Mouse (Mus musculus) lung, postnatal 0 days (tissue): ENCODE results near the gene Ngdn. TPM values are rescaled to one million over a fixed set of nuclear protein-coding genes. Genes with fewer than 3 reads are reported as not detected.

Experiments used
- ATAC-seq: fragments of 200-750 bp; cut with Nextera tagmentation; 2 replicates; pipeline ENCODE4 v1.8.0; 2017; ENCODE audit warnings: moderate library complexity
- DNase-seq: peaks from one replicate; pipeline ENCODE4 v3.0.0-alpha.2; 2016; ENCODE audit warnings: low spot score
- H3K27ac ChIP-seq: fragments of 300-500 bp; sonication (generic); 2 replicates; pipeline ENCODE4 v1.5.1; 2014; ENCODE audit warnings: antibody characterized with exemption, mild to moderate bottlenecking, low read length, mixed read lengths
- H3K27me3 ChIP-seq: fragments of 300-500 bp; sonication (generic); replicated peaks from 2 replicates; pipeline ENCODE4 v1.6.1; 2014; ENCODE audit warnings: low read length, mixed read lengths; ENCODE audit not compliant: insufficient read depth
- H3K36me3 ChIP-seq: fragments of 300-500 bp; sonication (generic); 2 replicates; pipeline ENCODE4 v1.6.1; 2014; ENCODE audit warnings: low read length, mixed read lengths; ENCODE audit not compliant: insufficient read depth
- H3K4me1 ChIP-seq: fragments of 300-500 bp; sonication (generic); 2 replicates; pipeline ENCODE4 v1.6.1; 2014; ENCODE audit warnings: antibody characterized with exemption, low read depth, low read length, mixed read lengths; ENCODE audit not compliant: insufficient read depth
- H3K4me2 ChIP-seq: fragments of 300-500 bp; sonication (generic); replicated peaks from 2 replicates; pipeline ENCODE4 v1.6.1; 2014; ENCODE audit warnings: low read depth, mild to moderate bottlenecking, low read length, moderate library complexity, mixed read lengths
- H3K4me3 ChIP-seq: fragments of 300-500 bp; sonication (generic); 2 replicates; pipeline ENCODE4 v1.5.1; 2014; ENCODE audit warnings: low read depth, low read length
- H3K9ac ChIP-seq: fragments of 300-500 bp; sonication (generic); replicated peaks from 2 replicates; pipeline ENCODE4 v1.6.1; 2014; ENCODE audit warnings: low read depth, mild to moderate bottlenecking
- H3K9me3 ChIP-seq: fragments of 300-500 bp; sonication (generic); 2 replicates; pipeline ENCODE4 v1.6.1; 2016; ENCODE audit warnings: low read length, mixed read lengths
- CTCF ChIP-seq: IDR thresholded peaks from 2 replicates; pipeline ENCODE4 v1.5.1; 2016; ENCODE audit warnings: antibody characterized with exemption, mild to moderate bottlenecking
- EP300 ChIP-seq: IDR thresholded peaks from 2 replicates; pipeline ENCODE4 v1.6.1; 2016; ENCODE audit warnings: antibody characterized with exemption, mild to moderate bottlenecking, control low read depth
- WGBS: fragments of 180-500 bp; shearing (Covaris S2); extraction: QIAGEN DNeasy Blood & Tissue Kit; methylation state at CpG from one replicate; pipeline ENCODE4 v1.1.7; 2014; 5-methylcytosine and 5-hydroxymethylcytosine counted together
- polyA plus RNA-seq: library from polyadenylated mRNA; unstranded; fragments of >200 nt; fragmentation: Nextera tagmentation; extraction: Ambion mirVana; gene quantifications from 2 replicates; pipeline ENCODE4 v1.2.1, GENCODE M21; 2015

Gene Ngdn
- polyA plus RNA-seq, 1 experiment from 2014 or later = 62.8 TPM

DNA sequence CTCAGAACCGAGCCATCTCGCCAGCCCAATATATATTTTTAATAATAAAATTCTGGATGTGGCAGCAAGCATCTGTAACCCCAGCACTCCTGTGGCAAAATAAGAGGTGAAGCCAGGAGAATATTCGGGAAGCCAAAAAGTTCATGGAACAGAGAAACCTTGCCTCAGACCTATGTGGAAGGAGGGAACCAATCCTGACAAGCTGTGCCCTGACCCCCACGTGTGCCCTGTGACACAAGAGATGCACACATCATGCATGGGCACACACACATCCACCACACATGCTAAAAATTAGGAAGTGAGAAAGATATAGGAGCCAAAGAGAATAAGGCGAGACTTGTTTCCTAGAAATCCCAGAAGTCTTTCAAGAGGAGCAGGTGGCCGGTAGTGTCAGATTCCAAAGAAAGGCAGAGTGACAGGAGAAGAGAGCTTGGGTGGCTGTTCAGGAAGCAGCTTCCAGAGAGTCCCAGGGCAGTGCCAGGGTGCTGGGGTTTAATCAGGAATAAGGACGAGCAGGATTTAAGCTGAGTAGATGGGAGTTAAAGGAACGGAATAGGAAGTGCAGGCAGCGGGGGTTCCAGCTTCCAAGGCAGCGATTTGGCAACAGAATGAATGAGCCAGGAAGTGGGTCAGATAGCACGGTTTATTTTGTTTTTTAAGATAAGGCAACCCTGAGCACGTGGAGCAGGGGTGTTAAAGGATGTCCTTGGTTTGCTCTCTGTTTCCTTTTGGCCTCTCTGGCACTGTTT, 13.1 kb upstream of the Ngdn start:
- 0 out of 2 replicates have a peak overlapping the region, but pooled peaks have one; percentile 1 for H3K4me2 ChIP-seq
- no peak overlapping the region; the same call in 1 of the 2 replicates for H3K27ac ChIP-seq

DNA sequence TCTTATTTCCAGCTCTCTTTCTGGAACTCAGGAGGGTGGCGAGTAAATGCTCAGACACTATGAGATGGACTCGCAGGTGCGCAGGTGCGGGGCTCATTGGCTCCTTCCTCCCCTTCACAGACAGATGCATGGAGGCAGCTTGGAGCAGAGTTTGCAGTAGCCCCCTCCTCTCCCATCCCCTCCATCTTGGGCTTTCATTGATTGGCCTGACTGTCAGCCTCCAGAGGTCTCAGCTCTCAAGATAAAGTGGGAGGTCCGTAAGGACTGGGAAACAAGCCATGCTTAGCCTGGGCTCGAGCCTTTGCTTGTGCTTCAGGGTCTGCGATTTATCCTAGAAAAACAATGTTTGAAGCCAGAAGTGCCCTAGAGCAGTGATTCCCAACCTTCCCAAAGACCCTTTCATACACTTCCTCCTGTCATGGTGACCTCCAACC, 12.6 kb upstream of the Ngdn start:
- WGBS = 20% methylated on average over 7 of the region's 7 CpGs
- Histone ChIP-seq H3K36me3 (no peaks in the 10 kb centered on the region), H3K27ac (no peak overlapping the region; the same call in 1 of the 2 replicates), H3K9me3 (no peaks in the 10 kb centered on the region), H3K9ac (no peak overlapping the region), H3K4me2 (0 out of 2 replicates have a peak overlapping the region, but pooled peaks have one; percentile 1), H3K27me3 (no peaks in the 10 kb centered on the region), H3K4me3 (no peak overlapping the region), H3K4me1 (peaks cover 15% of the 10 kb centered on the region)
- no peak for DNase-seq
- ATAC-seq = no peak
- TF ChIP-seq EP300 (no peak), CTCF (no peak)

More for the DNA sequence above, 13.1 kb upstream of the Ngdn start:
- ATAC-seq = no peak
- H3K36me3 ChIP-seq = no peaks in the 10 kb centered on the region
- H3K27me3 ChIP-seq = no peaks in the 10 kb centered on the region
- H3K9ac ChIP-seq = no peak overlapping the region
- peak; percentile 32 for DNase-seq
- peaks cover 15% of the 10 kb centered on the region for H3K4me1 ChIP-seq
- no peak for TF ChIP-seq EP300
- no peak for TF ChIP-seq CTCF
- H3K9me3 ChIP-seq = no peaks in the 10 kb centered on the region
- H3K4me3 ChIP-seq = no peak overlapping the region
- WGBS = 25% methylated on average over 12 of the region's 12 CpGs

DNA sequence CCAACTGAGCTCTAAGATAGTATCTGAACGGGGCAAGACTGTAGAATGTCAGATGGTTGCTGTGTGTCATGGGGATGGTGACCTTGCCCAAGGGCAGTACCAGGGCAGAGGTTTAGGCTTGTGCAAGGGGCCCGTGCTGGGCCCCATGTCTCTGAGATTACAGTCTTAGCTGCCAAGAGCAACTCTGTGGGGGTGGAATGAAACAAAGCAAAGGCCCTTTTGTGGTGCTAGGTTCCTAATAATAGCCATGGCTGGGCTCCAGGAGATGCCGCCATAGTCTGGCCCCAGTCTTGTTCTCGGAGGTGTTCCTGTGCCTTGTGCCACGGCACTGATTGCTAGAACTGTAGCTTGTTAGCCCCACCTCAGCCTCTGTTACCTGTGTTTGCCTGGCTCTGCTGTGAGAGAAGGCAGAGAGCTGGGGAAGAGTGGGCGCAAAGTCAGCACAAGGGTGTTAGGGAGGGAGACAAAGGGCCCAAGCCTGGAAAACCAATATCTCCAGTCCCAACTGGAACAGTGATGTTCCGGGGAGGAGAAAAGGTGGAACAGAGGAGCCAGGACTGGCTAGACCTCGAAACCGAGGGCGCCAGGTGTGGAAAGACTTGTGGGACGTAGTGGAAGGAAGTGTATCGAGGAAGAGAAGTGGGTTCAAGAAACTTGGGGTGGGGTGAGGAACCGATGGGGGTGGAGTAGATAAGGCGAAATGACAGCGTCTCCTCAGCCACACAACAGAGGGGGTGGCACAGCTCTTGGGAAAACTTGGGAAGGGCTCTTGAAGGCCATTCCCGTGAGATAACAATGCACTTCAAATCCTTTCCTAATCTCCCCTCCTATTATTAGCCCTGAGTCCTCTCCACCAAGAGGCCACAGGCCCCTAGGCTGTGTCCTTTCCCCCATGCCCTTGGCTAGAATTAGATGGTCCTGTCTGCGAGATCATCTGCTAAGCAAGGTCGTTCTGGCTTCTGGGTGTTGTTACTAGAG, 11.1 kb upstream of the Ngdn start:
- H3K4me2 ChIP-seq = no peak overlapping the region

DNA sequence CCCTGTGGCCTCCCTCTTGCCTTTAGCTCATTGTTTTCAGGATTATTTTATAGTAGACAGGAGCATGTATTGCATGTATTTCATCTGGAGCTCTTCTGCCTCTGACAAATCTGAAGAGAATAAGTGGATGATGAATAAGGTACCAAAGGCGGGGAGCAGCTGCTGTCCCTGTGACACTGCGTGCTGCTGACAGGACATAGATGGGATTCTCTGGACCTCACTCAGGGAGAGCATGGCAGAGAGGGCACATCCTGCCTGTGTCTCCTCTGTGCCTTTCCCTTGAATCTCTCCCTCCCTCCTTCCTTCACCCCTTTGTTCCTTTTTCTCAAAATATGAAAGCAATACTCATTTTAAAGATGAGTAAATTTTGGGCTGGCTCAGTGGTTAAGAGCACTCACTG, 9.7 kb upstream of the Ngdn start:
- ATAC-seq = peak; percentile 39
- no peak overlapping the region for H3K27ac ChIP-seq

More for the DNA sequence above, 11.1 kb upstream of the Ngdn start:
- ATAC-seq = peak; percentile 75
- H3K36me3 ChIP-seq = no peaks in the 10 kb centered on the region
- DNase-seq = peak; percentile 66
- no peaks in the 10 kb centered on the region for H3K9me3 ChIP-seq
- peaks cover 15% of the 10 kb centered on the region for H3K4me1 ChIP-seq
- no peaks in the 10 kb centered on the region for H3K27me3 ChIP-seq
- H3K4me3 ChIP-seq = no peak overlapping the region
- peak overlapping the region; percentile 59 for H3K27ac ChIP-seq
- H3K9ac ChIP-seq = no peak overlapping the region
- WGBS = 53% methylated on average over 18 of the region's 18 CpGs
- peak; percentile 57 for TF ChIP-seq EP300
- no peak for TF ChIP-seq CTCF

DNA sequence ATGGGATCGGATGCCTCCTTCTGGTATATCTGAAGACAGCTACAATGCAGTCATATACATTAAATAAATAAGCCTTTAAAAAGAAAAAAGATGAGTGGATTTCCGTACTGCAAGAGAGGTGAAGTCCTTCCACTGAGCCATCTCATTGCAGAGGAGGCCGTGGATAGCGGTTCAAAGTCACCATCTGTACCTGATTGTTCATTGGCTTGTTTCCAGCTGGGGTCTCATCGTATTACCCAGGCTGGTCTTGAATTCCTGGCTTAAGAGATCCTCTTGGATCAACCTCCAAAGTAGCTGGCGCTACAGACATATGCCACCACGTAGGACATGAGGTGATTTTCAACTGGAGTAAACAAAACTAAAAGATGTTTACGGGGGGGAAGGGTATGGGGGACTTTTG, 9.3 kb upstream of the Ngdn start:
- DNase-seq (no peak), ATAC-seq (no peak)
- Histone ChIP-seq H3K4me2 (no peak overlapping the region), H3K27ac (no peak overlapping the region), H3K9me3 (no peaks in the 10 kb centered on the region), H3K4me1 (peaks cover 15% of the 10 kb centered on the region), H3K9ac (no peak overlapping the region), H3K4me3 (no peak overlapping the region), H3K27me3 (no peaks in the 10 kb centered on the region), H3K36me3 (no peaks in the 10 kb centered on the region)
- TF ChIP-seq EP300 (no peak), CTCF (no peak)
- WGBS = 74% methylated on average over 8 of the region's 8 CpGs

More for the DNA sequence above, 9.7 kb upstream of the Ngdn start:
- TF ChIP-seq CTCF (no peak), EP300 (no peak)
- Histone ChIP-seq H3K36me3 (no peaks in the 10 kb centered on the region), H3K4me1 (peaks cover 15% of the 10 kb centered on the region), H3K9ac (no peak overlapping the region), H3K4me3 (no peak overlapping the region), H3K27me3 (no peaks in the 10 kb centered on the region), H3K4me2 (no peak overlapping the region), H3K9me3 (no peaks in the 10 kb centered on the region)
- 49% methylated on average over 2 of the region's 2 CpGs for WGBS
- peak; percentile 29 for DNase-seq

DNA sequence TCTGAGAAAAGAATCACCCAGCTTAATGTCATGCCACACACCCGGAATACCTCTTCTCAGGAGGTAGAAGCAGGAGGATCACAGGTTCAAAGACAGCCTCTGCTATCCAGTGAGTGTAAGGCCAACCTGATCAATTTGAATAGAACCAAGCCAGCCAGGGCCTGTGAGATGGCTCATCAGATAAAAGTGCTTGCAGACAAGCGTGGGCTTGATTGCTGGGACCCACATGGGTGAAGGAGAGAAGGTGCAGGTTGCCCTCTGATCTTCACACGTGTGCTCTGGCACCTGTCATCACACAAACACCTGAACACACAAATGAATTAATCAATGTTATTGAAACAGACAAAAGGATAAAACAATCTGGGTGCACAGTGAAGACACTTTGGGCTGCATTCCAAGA, 8.7 kb upstream of the Ngdn start:
- no peak overlapping the region for H3K4me3 ChIP-seq
- TF ChIP-seq EP300 (no peak), CTCF (no peak)
- WGBS = 72% methylated on average over 3 of the region's 3 CpGs
- H3K4me1 ChIP-seq = peaks cover 15% of the 10 kb centered on the region
- DNase-seq (no peak), ATAC-seq (no peak)
- H3K9ac ChIP-seq = no peak overlapping the region
- H3K27ac ChIP-seq = no peak overlapping the region
- H3K36me3 ChIP-seq = no peaks in the 10 kb centered on the region
- H3K9me3 ChIP-seq = no peaks in the 10 kb centered on the region
- no peaks in the 10 kb centered on the region for H3K27me3 ChIP-seq
- H3K4me2 ChIP-seq = no peak overlapping the region
